Mouse (Mus musculus): ENCODE results near the gene Slc25a39. TPM values are rescaled to one million over a fixed set of nuclear protein-coding genes. Genes with fewer than 3 reads are reported as not detected.
"Not testable (repeated sequence)": the region's sequence is repeated elsewhere in the genome, so short reads cannot be mapped to it uniquely, and the experiment has no call there.

The Slc25a39 gene
- polyA plus RNA-seq, 1 experiment from 2014 or later = 174 TPM

DNA sequence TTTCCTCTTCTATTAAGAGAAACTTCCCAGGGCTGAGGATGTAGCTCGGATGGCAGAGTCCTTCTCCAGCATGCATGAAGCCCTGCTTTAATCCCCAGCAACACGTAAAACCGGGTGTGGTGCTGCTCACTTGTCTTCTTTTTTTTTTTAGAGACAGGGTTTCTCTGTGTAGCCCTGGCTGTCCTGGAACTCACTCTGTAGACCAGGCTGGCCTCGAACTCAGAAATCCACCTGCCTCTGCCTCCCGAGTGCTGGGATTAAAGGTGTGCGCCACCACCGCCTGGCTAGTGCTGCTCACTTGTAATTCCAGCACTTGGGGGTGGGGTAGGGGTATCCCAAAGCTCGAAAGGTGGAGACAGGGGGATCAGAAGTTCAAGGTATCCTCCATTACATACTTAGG lies 41.6 kb downstream of the Slc25a39 start, which contains the start of gene Slc4a1:
Gene Slc4a1, minus strand, starts transcription at position 101 of the 400 bp plus-strand sequence.
- WGBS = 81% methylated on average over 8 of the region's 8 CpGs
- H3K27ac ChIP-seq = not testable (repeated sequence)

DNA sequence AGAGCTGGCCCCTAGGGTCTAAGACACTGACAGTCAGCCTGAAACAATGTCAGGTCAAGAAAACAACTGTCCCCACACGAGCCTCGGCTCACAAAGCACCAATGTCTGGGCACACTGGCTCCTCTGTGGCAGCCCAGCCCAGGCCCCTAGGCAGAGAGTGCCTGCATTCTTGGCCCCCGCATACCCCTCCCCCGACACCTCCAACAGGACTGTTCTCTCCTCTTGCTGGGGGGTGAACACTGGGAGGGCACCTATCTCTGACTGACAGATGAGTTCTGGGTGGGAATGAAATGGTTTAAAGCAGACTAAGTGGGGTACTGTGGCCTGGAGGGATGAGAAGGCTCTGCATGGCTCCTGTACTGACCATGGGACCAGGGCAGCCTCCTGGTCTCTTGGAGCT lies 42.0 kb downstream of the Slc25a39 start:
- H3K9me3 ChIP-seq = no peaks in the 10 kb centered on the region
- H3K4me3 ChIP-seq (replicated peaks) = no peak overlapping the region
- H3K4me2 ChIP-seq = no peak overlapping the region
- H3K4me1 ChIP-seq (replicated peaks) = no peaks in the 10 kb centered on the region
- ATAC-seq (ENCODE audit: insufficient number of reproducible peaks, insufficient read depth, low FRiP score, low TSS enrichment, low read depth) = no peak
- WGBS = 53% methylated on average over 4 of the region's 4 CpGs
- H3K36me3 ChIP-seq = no peaks in the 10 kb centered on the region
- no peaks in the 10 kb centered on the region; the same call in 1 of the 2 replicates for H3K27me3 ChIP-seq
- H3K9ac ChIP-seq (replicated peaks) = no peak overlapping the region; the same call in 1 of the 2 replicates
- H3K27ac ChIP-seq = no peak overlapping the region

More for the DNA sequence above, 41.6 kb downstream of the Slc25a39 start, which contains the start of gene Slc4a1:
- not testable (repeated sequence) for H3K4me2 ChIP-seq; H3K4me3 ChIP-seq (replicated peaks); H3K9ac ChIP-seq (replicated peaks); H3K9me3 ChIP-seq; ATAC-seq (ENCODE audit: insufficient number of reproducible peaks, insufficient read depth, low FRiP score, low TSS enrichment, low read depth); H3K36me3 ChIP-seq; H3K4me1 ChIP-seq (replicated peaks); H3K27me3 ChIP-seq

DNA sequence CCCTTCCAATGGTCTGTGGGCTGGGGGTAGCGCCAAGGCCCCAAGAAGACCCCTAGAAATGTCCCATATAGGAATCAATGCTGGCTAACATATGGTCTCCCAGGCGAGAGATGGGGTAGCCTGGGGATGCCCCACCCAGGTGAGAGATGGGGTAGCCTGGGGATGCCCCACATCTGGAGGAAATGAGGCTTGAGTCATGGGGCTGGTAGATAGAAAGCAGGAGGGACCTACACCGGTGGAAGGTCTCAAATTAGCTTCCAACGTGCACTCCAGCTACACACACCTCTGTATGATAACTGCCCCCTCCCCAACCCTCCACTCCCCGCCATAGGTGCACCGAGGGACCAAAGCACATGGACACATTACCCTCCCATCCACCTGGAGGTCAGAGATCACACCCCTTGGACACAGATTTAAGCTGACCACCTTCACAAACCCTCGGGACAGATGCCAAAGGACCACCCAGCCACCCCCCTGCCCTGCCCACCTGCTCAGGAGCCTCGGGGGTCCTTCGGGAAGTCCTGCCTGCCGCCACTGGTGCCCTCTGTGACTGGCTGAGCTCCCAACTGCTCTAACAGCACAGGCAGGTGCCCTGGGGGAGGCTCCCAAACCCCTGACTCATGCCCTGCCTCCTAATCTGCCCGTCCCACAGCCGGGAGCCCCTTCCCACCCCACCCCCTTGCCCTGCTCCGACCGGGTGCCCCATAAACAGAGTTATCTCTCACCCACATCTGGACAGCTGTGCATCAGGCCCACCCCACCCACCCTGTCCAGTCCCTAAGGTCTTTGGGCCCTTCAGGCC lies 43.0 kb downstream of the Slc25a39 start:
- ATAC-seq (ENCODE audit: insufficient number of reproducible peaks, insufficient read depth, low FRiP score, low TSS enrichment, low read depth) = 0 out of 2 replicates have a peak, but pooled peaks have one; percentile 23
- H3K36me3 ChIP-seq = no peaks in the 10 kb centered on the region

DNA sequence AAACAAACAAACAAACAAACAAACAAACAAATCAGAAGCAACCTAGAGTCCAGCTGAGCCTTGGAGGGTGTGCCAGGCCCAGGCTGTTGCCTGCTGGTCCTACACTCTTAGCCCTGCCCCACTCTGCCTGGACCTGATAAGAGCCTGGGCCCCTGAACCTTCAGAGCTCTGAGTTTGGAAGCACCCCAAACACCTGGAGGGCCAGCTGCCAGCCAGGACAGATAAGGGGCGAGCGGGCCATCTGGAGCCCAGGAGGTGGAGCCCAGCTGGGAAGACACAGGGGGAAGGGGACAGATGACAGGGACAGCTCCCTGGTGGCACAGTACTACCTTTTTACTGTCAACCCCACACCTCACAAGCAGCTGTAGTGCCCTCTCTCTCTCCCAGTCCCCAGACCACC lies 44.1 kb downstream of the Slc25a39 start:
- H3K27ac ChIP-seq = no peak overlapping the region
- no peaks in the 10 kb centered on the region for H3K36me3 ChIP-seq
- H3K4me1 ChIP-seq (replicated peaks) = no peaks in the 10 kb centered on the region
- no peak overlapping the region for H3K4me2 ChIP-seq
- ATAC-seq (ENCODE audit: insufficient number of reproducible peaks, insufficient read depth, low FRiP score, low TSS enrichment, low read depth) = no peak
- H3K9ac ChIP-seq (replicated peaks) = no peak overlapping the region
- no peaks in the 10 kb centered on the region; the same call in 1 of the 2 replicates for H3K27me3 ChIP-seq
- no peaks in the 10 kb centered on the region for H3K9me3 ChIP-seq
- WGBS = 52% methylated on average over 2 of the region's 2 CpGs
- no peak overlapping the region for H3K4me3 ChIP-seq (replicated peaks)

More for the DNA sequence above, 43.0 kb downstream of the Slc25a39 start:
- Histone ChIP-seq H3K4me3 (replicated peaks) (no peak overlapping the region), H3K27ac (no peak overlapping the region), H3K4me1 (replicated peaks) (no peaks in the 10 kb centered on the region), H3K4me2 (no peak overlapping the region), H3K27me3 (no peaks in the 10 kb centered on the region; the same call in 1 of the 2 replicates), H3K9me3 (no peaks in the 10 kb centered on the region), H3K9ac (replicated peaks) (no peak overlapping the region)
- WGBS = 66% methylated on average over 14 of the region's 14 CpGs

DNA sequence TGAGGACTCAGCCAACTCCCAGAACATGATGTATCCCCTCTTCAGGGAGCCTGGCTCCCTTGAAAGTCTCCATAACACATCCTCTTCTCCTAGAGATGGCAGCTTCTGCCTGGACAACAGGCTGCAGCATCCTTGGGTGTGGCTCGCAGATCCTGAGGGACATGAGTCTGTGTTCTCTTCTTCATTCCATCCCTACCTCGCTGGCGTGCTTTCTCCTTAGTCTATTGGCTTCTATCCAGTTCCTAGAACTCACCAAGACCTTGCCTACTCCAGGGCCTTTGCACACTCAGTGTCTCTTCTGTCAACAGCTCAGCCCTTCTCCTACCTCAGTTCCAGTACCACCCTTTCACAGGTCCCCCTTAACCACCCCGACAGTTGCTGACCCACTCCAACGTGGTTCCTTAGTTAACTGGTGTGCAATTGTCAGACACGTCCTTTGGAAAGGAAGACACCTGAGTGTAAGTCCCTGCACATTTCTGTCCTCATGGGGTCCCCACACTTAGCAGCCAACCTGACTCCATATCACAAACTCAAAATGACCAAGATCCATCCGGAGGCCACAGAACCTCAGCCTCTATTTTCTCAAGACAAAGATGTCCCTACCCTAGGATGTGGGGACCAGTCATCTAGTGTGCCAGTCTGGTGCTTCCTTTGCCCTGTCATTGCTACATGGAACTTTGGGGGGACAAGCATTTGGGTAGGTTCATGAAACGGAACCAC lies 45.8 kb downstream of the Slc25a39 start:
- ATAC-seq (ENCODE audit: insufficient number of reproducible peaks, insufficient read depth, low FRiP score, low TSS enrichment, low read depth) = no peak
- Histone ChIP-seq H3K4me3 (replicated peaks) (no peak overlapping the region), H3K4me2 (no peak overlapping the region), H3K4me1 (replicated peaks) (no peaks in the 10 kb centered on the region), H3K9ac (replicated peaks) (no peak overlapping the region), H3K36me3 (no peaks in the 10 kb centered on the region), H3K27me3 (peaks cover 14% of the 10 kb centered on the region), H3K9me3 (no peaks in the 10 kb centered on the region), H3K27ac (no peak overlapping the region)
- 89% methylated on average over 8 of the region's 8 CpGs for WGBS

DNA sequence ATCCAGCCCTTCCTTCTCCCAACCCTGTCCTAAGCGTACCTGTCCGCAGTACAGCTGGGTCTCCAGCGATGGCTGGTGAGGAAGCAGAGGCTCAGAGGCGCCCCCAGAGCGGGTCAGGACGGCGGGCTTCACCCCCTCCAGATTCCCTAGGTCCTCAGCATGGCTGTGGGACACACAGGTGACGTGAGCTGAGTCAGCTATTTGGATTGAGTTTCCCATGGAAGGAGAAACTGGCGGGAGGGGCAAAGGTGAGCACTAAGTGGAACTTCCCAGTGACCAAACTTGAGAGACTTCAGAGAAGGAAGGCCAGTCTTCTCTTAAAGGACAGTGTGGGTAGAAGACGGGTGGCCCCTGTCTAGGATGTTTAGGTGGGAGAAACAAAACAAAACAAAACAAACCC lies 49.4 kb downstream of the Slc25a39 start:
- no peak for ATAC-seq (ENCODE audit: insufficient number of reproducible peaks, insufficient read depth, low FRiP score, low TSS enrichment, low read depth)
- no peaks in the 10 kb centered on the region for H3K4me1 ChIP-seq (replicated peaks)
- no peak overlapping the region for H3K9ac ChIP-seq (replicated peaks)
- H3K27me3 ChIP-seq = peaks cover 31% of the 10 kb centered on the region
- no peaks in the 10 kb centered on the region for H3K36me3 ChIP-seq
- H3K4me3 ChIP-seq (replicated peaks) = no peak overlapping the region
- 62% methylated on average over 10 of the region's 10 CpGs for WGBS
- no peak overlapping the region; the same call in 1 of the 2 replicates for H3K4me2 ChIP-seq
- no peak overlapping the region for H3K27ac ChIP-seq
- H3K9me3 ChIP-seq = no peaks in the 10 kb centered on the region

DNA sequence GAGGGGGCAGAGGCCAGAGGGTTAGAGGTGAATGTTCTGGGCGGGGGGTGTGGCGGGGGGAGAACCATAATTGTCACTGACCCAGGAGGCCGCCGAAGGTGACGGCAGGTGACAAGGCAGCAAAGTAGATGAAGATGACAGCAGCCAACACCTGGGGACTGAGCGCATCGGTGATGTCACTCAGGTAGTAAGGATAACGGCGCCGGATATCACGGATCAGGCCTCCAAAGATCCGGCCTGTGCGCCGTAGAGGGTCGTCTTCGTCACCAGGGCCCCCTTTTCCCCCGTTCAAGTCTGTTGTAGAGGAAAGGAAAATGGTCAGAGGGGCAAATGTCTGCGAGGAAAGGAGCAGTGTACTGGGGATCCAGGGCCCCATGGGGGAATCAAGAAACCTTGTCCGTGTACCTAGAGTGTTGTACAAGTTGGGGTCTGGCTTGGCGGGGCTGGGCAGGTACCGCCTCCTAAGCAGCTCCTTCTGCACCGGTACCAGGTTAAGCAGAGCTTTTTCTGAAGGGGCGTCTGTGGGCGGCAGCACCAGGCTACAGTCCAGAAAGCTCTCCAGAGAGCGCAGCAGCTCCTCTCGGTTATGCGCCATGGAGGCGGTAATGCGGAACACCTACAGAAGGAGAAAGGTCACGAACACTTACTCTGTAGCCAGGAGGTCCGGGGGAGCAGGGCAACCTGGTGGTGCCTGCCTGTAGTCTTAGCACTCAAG lies 51.0 kb downstream of the Slc25a39 start:
- Histone ChIP-seq H3K9ac (replicated peaks) (no peak overlapping the region), H3K27ac (no peak overlapping the region), H3K36me3 (no peaks in the 10 kb centered on the region), H3K4me2 (no peak overlapping the region), H3K9me3 (no peaks in the 10 kb centered on the region), H3K4me1 (replicated peaks) (peaks cover 3% of the 10 kb centered on the region; the same call in 1 of the 2 replicates), H3K27me3 (peaks cover 42% of the 10 kb centered on the region), H3K4me3 (replicated peaks) (no peak overlapping the region)
- WGBS = 67% methylated on average over 31 of the region's 31 CpGs
- ATAC-seq (ENCODE audit: insufficient number of reproducible peaks, insufficient read depth, low FRiP score, low TSS enrichment, low read depth) = no peak

DNA sequence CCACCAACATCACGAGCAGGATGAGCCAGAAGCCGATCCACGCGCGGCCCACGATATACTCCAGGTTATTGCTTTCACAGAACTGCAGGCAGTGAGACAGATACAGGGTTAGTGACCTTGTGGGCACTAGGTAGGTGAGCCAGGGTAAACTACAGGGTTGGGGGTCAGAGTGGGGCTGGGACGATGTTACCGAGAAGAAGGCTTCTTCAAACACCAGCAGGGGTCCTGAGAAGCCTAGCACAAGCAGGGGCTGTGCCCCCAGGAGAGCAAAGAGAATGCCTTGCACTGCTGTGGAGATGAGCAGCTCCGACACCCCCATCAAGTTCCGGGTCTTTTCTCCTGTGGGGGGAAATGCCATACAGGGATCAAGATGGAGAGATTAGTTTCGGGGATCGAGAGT lies 51.6 kb downstream of the Slc25a39 start:
- WGBS = 78% methylated on average over 12 of the region's 12 CpGs

DNA sequence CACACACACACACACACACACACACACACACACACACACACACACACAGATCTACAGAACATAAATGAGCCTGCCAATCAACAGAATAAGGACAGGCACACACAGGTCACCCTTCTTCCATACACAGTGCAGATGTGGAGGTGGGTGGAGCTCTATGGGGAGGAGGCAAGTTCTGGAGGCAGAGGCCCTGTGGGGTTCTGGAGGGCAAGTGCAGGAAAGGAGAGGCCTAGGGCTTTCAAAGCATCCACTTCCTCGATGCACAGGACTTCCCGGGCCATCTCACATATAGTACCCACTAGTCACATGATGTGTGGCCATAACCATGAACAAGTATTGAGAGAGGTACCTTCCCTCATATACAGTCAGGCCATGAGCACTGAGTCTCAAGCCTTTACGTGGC lies 52.2 kb downstream of the Slc25a39 start:
- WGBS = 82% methylated on average over 3 of the region's 3 CpGs
- ATAC-seq (ENCODE audit: insufficient number of reproducible peaks, insufficient read depth, low FRiP score, low TSS enrichment, low read depth) = no peak
- Histone ChIP-seq H3K4me3 (replicated peaks) (no peak overlapping the region), H3K36me3 (no peaks in the 10 kb centered on the region), H3K4me1 (replicated peaks) (peaks cover 3% of the 10 kb centered on the region; the same call in 1 of the 2 replicates), H3K27ac (no peak overlapping the region), H3K27me3 (peaks cover 51% of the 10 kb centered on the region), H3K9ac (replicated peaks) (no peak overlapping the region), H3K4me2 (no peak overlapping the region), H3K9me3 (no peaks in the 10 kb centered on the region)

More for the DNA sequence above, 51.6 kb downstream of the Slc25a39 start:
- ATAC-seq (ENCODE audit: insufficient number of reproducible peaks, insufficient read depth, low FRiP score, low TSS enrichment, low read depth) = no peak
- no peak overlapping the region for H3K27ac ChIP-seq
- H3K9ac ChIP-seq (replicated peaks) = no peak overlapping the region
- no peak overlapping the region for H3K4me3 ChIP-seq (replicated peaks)
- no peak overlapping the region for H3K4me2 ChIP-seq
- H3K27me3 ChIP-seq = peaks cover 48% of the 10 kb centered on the region
- no peaks in the 10 kb centered on the region for H3K36me3 ChIP-seq
- peaks cover 3% of the 10 kb centered on the region; the same call in 1 of the 2 replicates for H3K4me1 ChIP-seq (replicated peaks)
- H3K9me3 ChIP-seq = no peaks in the 10 kb centered on the region

DNA sequence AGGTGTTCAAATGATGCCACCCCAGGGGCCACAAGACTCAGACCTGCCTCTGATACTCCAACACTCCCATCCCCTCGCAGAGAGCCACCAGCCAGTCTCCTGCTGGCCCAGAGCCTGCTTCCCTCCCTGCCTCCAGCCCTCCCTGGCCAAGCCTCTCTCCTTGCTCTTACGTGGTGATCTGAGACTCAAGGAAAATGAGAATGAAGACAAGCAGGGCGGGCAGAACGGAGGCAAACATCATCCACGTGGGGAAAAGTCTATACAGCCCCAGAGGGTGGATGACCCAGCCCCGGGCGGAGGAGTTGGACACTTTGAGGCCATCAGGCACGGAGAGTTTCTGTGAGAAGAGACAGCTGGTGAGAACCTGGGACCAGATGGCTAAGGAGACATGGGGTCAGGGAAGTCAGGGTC lies 54.7 kb downstream of the Slc25a39 start:
- Histone ChIP-seq H3K27me3 (peaks cover 47% of the 10 kb centered on the region), H3K9me3 (no peaks in the 10 kb centered on the region), H3K4me1 (replicated peaks) (peaks cover 3% of the 10 kb centered on the region; the same call in 1 of the 2 replicates), H3K4me2 (no peak overlapping the region), H3K9ac (replicated peaks) (peak overlapping the region; percentile 12; the same call in 1 of the 2 replicates), H3K36me3 (no peaks in the 10 kb centered on the region), H3K4me3 (replicated peaks) (no peak overlapping the region), H3K27ac (no peak overlapping the region)
- ATAC-seq (ENCODE audit: insufficient number of reproducible peaks, insufficient read depth, low FRiP score, low TSS enrichment, low read depth) = no peak
- 38% methylated on average over 8 of the region's 8 CpGs for WGBS

Measured in limb, embryonic 12.5 days (tissue).